Mouse (Mus musculus) stomach, embryonic 15.5 days (tissue): ENCODE data around the gene Trrap. TPM values are rescaled to one million over a fixed set of nuclear protein-coding genes. Genes with fewer than 3 reads are reported as not detected.

ENCODE experiments used
- ATAC-seq: fragments of 200-750 bp; cut with Nextera tagmentation; 2 replicates; pipeline ENCODE4 v1.8.0; 2017; ENCODE audit warnings: low read depth, moderate number of reproducible peaks, moderate TSS enrichment; ENCODE audit not compliant: insufficient read depth, low FRiP score
- H3K27ac ChIP-seq: fragments of 300-500 bp; sonication (generic); 2 replicates; pipeline ENCODE4 v1.5.1; 2015; ENCODE audit warnings: mild to moderate bottlenecking, inconsistent platforms
- H3K27me3 ChIP-seq: fragments of 300-500 bp; sonication (generic); replicated peaks from 2 replicates; pipeline ENCODE4 v1.6.1; 2015; ENCODE audit warnings: inconsistent platforms
- H3K36me3 ChIP-seq: fragments of 300-500 bp; sonication (generic); 2 replicates; pipeline ENCODE4 v1.6.1; 2015; ENCODE audit warnings: inconsistent platforms
- H3K4me1 ChIP-seq: fragments of 300-500 bp; sonication (generic); 2 replicates; pipeline ENCODE4 v1.6.1; 2015; ENCODE audit warnings: inconsistent platforms
- H3K4me2 ChIP-seq: fragments of 300-500 bp; sonication (generic); 2 replicates; pipeline ENCODE4 v1.6.1; 2015; ENCODE audit warnings: mild to moderate bottlenecking, inconsistent platforms
- H3K4me3 ChIP-seq: fragments of 300-500 bp; sonication (generic); replicated peaks from 2 replicates; pipeline ENCODE4 v1.5.1; 2015; ENCODE audit warnings: inconsistent platforms
- H3K9ac ChIP-seq: fragments of 300-500 bp; sonication (generic); 2 replicates; pipeline ENCODE4 v1.6.1; 2015; ENCODE audit warnings: inconsistent platforms
- H3K9me3 ChIP-seq: fragments of 300-500 bp; sonication (generic); 2 replicates; pipeline ENCODE4 v1.6.1; 2016; ENCODE audit warnings: inconsistent platforms
- WGBS: fragments of 180-500 bp; shearing (Covaris S2); methylation state at CpG from one replicate; pipeline ENCODE4 v1.1.7; 2015; 5-methylcytosine and 5-hydroxymethylcytosine counted together
- polyA plus RNA-seq: library from polyadenylated mRNA; unstranded; fragments of >200 nt; fragmentation: Nextera tagmentation; extraction: Ambion mirVana; gene quantifications from 2 replicates; pipeline ENCODE4 v1.2.1, GENCODE M21; 2015

Gene Trrap
- polyA plus RNA-seq, 1 experiment from 2014 or later, result 62.1 TPM

DNA sequence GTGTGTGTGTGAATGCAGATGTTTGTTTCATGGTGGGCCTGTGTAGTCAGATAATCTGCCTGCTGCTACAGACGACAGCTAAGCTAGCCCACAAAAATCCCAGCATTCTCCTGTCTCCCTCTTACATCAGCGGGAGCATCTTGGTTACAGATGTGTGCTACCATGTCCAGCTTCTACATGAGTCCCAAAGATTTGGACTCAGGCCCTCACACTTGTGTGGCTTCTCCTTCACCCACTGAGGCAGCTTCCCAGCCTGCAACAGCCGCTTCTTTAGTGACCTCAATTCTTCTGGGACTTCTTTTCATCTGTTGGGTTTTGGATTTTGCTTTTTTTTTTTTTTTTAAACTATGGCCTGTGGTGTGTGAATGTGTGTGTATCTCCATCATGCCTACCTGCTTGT lies 105.3 kb downstream of the Trrap start:
- H3K4me3 ChIP-seq, result no peak overlapping the region
- H3K4me2 ChIP-seq, result no peak overlapping the region
- 0 out of 2 replicates have a peak, but pooled peaks cover 8% of the 10 kb centered on the region for H3K36me3 ChIP-seq
- no peak overlapping the region for H3K27ac ChIP-seq
- H3K9me3 ChIP-seq, result no peaks in the 10 kb centered on the region
- H3K27me3 ChIP-seq, result no peaks in the 10 kb centered on the region
- WGBS, result 74% methylated on average over 3 of the region's 3 CpGs
- ATAC-seq, result no peak
- H3K9ac ChIP-seq, result no peak overlapping the region
- H3K4me1 ChIP-seq, result no peaks in the 10 kb centered on the region

DNA sequence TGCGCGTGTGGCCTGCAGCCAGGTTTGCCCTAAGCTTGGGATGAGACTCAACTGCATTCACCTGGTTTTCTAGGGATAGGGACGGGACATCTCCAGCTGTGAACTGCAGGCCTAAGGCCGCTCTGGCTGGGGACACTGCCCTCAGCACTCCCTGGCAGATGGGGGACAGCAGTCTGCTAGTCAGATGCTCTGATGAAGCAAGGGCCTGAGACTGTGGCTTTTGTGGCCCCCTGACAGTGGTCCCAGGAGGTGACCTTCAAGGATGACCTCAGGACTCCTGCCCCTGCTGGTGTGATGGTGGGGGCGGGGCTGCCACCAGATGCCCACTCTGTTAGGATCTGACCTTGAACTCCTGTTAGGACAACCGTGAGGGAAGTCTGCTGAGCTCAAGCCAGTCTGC lies 107.7 kb downstream of the Trrap start:
- no peak overlapping the region for H3K4me3 ChIP-seq
- H3K27me3 ChIP-seq, result no peaks in the 10 kb centered on the region
- no peaks in the 10 kb centered on the region for H3K4me1 ChIP-seq
- no peak overlapping the region for H3K4me2 ChIP-seq
- H3K9me3 ChIP-seq, result no peaks in the 10 kb centered on the region
- 83% methylated on average over 6 of the region's 6 CpGs for WGBS
- ATAC-seq, result no peak
- H3K9ac ChIP-seq, result no peak overlapping the region
- H3K36me3 ChIP-seq, result peaks cover 11% of the 10 kb centered on the region
- H3K27ac ChIP-seq, result no peak overlapping the region

DNA sequence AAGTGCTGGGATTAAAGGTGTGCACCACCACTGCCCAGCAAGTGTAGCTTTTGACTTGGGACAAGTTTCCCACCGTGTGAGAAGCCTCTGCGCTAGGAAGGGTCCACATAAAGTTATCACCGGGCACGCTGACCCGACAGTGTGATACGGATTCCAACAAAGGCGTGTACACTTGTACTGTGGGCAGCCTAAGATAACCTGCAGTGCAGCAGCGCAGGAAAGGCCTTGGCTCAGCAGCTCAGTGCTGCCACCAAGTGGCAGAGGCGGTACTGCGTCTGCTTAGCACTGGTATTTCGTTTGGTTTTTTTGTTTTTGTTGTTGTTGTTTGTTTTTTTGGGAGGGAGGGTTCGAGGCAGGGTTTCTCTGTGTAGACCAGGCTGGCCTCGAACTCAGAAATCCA lies 108.4 kb downstream of the Trrap start:
- ATAC-seq, result no peak

DNA sequence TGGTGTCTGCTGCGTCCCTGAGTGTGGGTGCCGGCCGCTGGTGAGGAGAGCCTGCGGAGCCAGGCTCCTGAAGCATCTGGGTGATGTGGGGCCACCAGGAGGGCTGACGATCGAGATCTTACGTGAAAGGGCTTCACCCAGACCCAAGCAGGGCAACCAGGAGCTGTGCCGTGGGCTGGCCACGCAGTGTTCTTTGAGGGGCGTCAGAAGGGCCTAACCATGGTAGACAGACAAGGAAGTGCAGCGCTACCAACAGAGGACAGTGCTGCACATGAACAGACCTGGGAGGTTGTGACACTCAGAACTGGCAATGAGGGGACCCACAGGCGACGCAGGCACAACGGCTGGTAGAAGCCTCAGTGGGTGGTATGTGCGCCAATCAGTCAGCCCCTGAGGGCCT lies 109.5 kb downstream of the Trrap start:
- Histone ChIP-seq H3K9me3 (no peaks in the 10 kb centered on the region), H3K4me3 (no peak overlapping the region), H3K4me1 (no peaks in the 10 kb centered on the region), H3K27ac (no peak overlapping the region), H3K9ac (no peak overlapping the region), H3K27me3 (no peaks in the 10 kb centered on the region), H3K36me3 (peaks cover 29% of the 10 kb centered on the region), H3K4me2 (no peak overlapping the region)
- WGBS, result 89% methylated on average over 15 of the region's 15 CpGs
- ATAC-seq, result no peak

More for the DNA sequence above, 108.4 kb downstream of the Trrap start:
- Histone ChIP-seq H3K36me3 (peaks cover 17% of the 10 kb centered on the region), H3K27ac (no peak overlapping the region), H3K4me1 (no peaks in the 10 kb centered on the region), H3K4me3 (no peak overlapping the region), H3K27me3 (no peaks in the 10 kb centered on the region), H3K9me3 (no peaks in the 10 kb centered on the region), H3K9ac (no peak overlapping the region), H3K4me2 (no peak overlapping the region)
- 13% methylated on average over 13 of the region's 13 CpGs for WGBS

DNA sequence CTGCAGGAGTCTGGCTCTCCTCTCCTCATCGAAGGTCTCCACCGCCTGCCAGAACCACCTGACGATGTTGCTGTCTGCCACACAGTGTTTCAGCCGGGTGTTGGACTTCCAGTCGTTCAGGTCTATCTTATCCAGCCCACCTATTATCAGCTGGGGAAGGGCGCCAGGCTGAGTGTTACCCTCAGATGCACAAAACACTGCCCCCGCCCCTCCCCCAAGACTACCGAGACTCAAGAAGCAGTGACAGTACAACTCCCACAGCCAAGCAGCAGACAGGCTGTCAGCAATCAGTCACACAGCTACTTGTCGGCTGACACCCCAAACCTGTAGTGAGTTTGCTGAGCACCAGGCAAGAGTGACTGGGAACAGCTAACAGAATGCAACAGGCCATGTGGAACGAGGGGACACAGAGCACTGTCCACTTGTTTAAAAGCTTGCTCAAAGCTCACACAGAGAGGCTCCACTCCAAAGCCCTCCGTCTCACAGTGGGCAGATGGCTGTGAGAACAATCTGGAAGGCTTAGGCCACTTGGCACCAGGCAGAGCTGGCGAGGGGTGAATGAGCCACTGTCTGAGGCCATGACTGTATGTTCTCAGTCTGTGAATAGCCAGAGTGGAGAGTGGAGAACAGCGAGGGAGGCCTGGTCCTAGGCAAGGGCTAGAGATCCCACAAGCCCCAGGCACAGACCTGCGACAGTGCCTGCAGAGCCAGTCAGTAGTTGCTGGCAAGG lies 114.3 kb downstream of the Trrap start:
- no peaks in the 10 kb centered on the region for H3K4me1 ChIP-seq
- WGBS, result 88% methylated on average over 14 of the region's 14 CpGs
- no peaks in the 10 kb centered on the region for H3K9me3 ChIP-seq
- H3K4me2 ChIP-seq, result no peak overlapping the region
- peaks cover 53% of the 10 kb centered on the region for H3K36me3 ChIP-seq
- H3K27ac ChIP-seq, result no peak overlapping the region
- no peak for ATAC-seq
- H3K9ac ChIP-seq, result no peak overlapping the region
- no peak overlapping the region for H3K4me3 ChIP-seq
- no peaks in the 10 kb centered on the region for H3K27me3 ChIP-seq

DNA sequence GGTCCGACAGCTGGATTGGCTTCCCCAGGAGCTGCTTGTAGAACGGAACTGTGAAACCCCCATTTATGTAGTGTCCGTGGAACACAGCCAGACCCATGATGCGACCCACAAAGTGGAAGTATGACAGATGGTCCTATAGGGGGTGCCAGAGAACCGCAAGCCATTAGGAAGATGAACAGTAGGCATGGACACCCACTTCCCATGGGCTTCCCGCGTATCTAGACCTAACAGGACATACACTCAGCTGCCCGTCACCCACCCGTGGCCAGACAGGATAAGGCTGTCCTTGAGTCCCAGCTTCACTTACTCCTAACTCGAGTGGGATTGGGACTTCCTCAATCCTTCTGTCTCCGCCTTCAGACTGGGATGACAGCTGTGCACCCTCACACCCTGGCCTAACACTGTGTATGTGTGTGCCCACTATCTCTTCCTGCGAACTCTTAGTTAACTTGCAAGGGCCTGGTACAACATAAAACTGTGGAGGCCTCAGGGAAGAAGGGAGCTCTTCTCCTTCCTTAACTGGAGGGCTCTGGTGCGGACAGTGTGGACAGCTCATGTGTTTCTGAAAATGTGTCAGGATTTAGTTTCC lies 117.2 kb downstream of the Trrap start:
- no peak overlapping the region for H3K27ac ChIP-seq
- H3K4me2 ChIP-seq, result no peak overlapping the region
- H3K27me3 ChIP-seq, result no peaks in the 10 kb centered on the region
- no peak; the same call in 1 of the 2 replicates for ATAC-seq
- peaks cover 68% of the 10 kb centered on the region for H3K36me3 ChIP-seq
- no peak overlapping the region for H3K9ac ChIP-seq
- no peak overlapping the region for H3K4me3 ChIP-seq
- WGBS, result 72% methylated on average over 13 of the region's 13 CpGs
- no peaks in the 10 kb centered on the region for H3K9me3 ChIP-seq
- H3K4me1 ChIP-seq, result no peaks in the 10 kb centered on the region

DNA sequence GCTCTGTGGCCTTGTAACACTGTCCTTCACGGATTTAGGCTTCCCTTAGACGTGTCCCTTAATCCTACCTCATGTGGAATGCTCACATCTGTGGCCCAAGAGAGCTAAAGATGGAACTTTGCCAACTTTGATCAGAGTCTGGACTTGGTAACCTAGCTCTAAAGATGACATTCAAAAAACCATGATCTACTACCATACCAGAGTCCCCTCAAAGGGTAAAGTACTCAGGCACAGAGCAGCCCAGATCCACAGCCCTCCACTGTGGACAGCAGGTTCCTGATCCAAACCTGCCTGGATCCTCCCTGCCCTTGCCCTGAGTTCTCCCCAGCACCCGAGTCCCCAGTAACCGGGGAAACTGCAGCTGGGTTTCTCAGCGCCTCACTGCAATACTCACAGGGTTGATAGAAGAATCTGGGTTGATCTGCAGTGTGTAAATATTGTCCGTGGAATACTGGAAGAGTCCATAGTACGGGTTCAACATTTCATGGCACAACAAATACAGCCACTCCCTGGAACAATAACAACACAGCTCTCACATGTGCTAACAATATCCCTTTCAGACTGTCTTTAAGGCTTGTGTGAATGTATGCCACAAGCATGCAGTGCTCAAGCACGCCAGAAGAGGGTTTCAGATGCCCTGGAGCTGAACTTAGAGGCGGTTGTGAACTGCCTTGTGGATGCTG lies 118.6 kb downstream of the Trrap start:
- WGBS, result 89% methylated on average over 9 of the region's 9 CpGs
- no peak for ATAC-seq
- no peak overlapping the region for H3K4me3 ChIP-seq
- no peaks in the 10 kb centered on the region for H3K4me1 ChIP-seq
- no peaks in the 10 kb centered on the region for H3K27me3 ChIP-seq
- H3K4me2 ChIP-seq, result no peak overlapping the region
- H3K9ac ChIP-seq, result no peak overlapping the region
- H3K9me3 ChIP-seq, result no peaks in the 10 kb centered on the region
- H3K36me3 ChIP-seq, result peaks cover 60% of the 10 kb centered on the region
- H3K27ac ChIP-seq, result no peak overlapping the region

DNA sequence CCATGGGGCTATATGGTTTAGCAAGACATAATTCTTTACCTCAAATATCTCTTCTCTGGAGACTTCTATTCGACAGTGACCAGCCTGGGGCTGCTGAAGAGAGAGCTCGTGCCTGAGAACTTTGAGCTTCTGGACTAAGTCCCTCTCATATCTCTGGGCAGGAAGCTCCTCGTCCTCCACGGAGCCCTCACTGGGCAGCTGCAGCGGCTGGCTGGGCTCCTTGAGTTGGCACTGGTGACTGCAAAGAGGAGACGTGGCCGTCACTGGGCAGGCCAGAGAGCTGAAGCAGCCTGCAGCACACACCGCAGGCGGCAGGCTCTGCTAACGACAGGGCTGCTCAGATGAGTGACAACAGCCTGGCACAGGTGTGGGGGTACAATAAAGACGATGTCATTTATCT lies 123.7 kb downstream of the Trrap start:
- WGBS, result 88% methylated on average over 11 of the region's 11 CpGs
- Histone ChIP-seq H3K9ac (no peak overlapping the region), H3K4me2 (no peak overlapping the region), H3K27me3 (no peaks in the 10 kb centered on the region), H3K9me3 (no peaks in the 10 kb centered on the region), H3K4me3 (no peak overlapping the region), H3K36me3 (peaks cover 50% of the 10 kb centered on the region), H3K4me1 (no peaks in the 10 kb centered on the region), H3K27ac (no peak overlapping the region)
- ATAC-seq, result no peak

DNA sequence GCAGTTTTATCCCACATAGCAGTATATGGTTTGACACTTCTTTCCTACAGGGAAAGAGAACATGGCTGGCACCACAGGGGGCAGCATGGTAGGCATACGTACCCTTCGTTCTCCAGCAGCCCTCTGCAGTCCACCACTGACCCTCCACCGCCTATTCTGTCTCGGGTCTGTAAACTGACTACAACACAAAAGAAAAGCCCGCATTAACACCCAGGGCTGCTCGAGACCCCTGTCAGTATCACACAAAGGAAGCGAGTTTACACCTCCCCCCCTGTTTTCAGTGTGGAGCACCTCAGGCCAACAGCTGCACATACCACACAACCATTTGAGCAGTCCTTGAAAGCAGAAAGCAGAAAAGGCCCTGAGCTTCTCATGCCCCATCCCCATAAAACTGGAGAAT lies 130.3 kb downstream of the Trrap start:
- 75% methylated on average over 7 of the region's 7 CpGs for WGBS
- H3K4me3 ChIP-seq, result no peak overlapping the region
- H3K4me2 ChIP-seq, result no peak overlapping the region
- no peak overlapping the region for H3K27ac ChIP-seq
- no peaks in the 10 kb centered on the region for H3K27me3 ChIP-seq
- H3K9ac ChIP-seq, result no peak overlapping the region
- H3K4me1 ChIP-seq, result no peaks in the 10 kb centered on the region; the same call in 1 of the 2 replicates
- H3K36me3 ChIP-seq, result peaks cover 23% of the 10 kb centered on the region
- no peak for ATAC-seq
- H3K9me3 ChIP-seq, result no peaks in the 10 kb centered on the region

DNA sequence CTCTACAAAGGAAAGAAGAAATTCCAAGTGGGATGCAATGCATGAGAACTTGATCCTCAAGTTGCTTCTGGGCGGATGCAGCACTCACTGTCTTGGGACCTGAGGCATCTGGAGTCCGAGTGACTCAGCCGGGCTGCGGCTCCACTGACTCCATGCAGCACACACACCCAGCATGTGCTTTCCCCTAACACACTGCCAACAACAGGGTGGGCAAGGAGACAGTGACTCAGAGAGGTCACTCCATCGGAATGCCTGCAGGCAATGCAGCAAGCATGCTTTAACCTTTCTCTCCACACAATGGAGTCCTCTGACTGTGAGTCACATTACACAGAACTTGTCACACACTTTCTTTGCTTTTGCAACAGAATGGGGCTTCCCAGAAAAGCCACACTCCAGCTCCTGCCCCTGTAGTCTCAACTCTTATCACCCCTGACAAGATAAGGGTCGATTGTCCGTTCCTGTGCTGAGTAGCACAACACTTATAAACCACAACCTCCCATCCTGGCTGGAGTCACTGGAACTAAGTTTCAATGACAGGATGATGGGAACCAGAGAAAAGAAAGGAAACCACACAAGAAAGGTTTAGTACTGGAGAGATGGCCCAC lies 131.0 kb downstream of the Trrap start:
- H3K4me2 ChIP-seq, result no peak overlapping the region
- 0 out of 2 replicates have a peak, but pooled peaks have one; percentile 18 for ATAC-seq
- H3K27ac ChIP-seq, result no peak overlapping the region
- 39% methylated on average over 7 of the region's 7 CpGs for WGBS
- no peaks in the 10 kb centered on the region; the same call in 1 of the 2 replicates for H3K4me1 ChIP-seq
- H3K27me3 ChIP-seq, result no peaks in the 10 kb centered on the region
- H3K9ac ChIP-seq, result no peak overlapping the region
- H3K4me3 ChIP-seq, result no peak overlapping the region
- H3K9me3 ChIP-seq, result no peaks in the 10 kb centered on the region
- H3K36me3 ChIP-seq, result peaks cover 18% of the 10 kb centered on the region

DNA sequence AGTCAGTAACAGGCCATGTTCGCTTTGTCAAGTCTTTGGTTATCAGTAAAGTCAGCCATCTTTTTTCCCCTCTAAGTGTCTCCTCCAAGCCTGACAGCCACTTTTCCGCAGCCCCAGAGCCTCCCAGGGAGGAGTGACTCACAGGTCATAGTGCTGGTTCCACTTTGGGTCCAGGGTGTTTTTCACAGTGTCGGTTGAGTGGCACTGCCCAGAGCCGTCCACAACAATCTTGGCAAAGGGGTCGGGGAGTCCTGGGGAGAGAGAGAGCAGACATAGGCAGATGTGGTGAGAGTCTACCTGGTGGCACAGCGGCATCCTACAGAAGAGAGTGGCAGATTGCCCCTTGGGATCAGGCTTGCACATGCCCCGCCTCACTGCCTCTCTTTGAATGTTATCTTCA lies 133.5 kb downstream of the Trrap start:
- no peaks in the 10 kb centered on the region; the same call in 1 of the 2 replicates for H3K4me1 ChIP-seq
- peaks cover 16% of the 10 kb centered on the region for H3K36me3 ChIP-seq
- H3K9me3 ChIP-seq, result no peaks in the 10 kb centered on the region
- H3K27ac ChIP-seq, result no peak overlapping the region
- no peak for ATAC-seq
- no peaks in the 10 kb centered on the region for H3K27me3 ChIP-seq
- no peak overlapping the region for H3K4me3 ChIP-seq
- no peak overlapping the region for H3K4me2 ChIP-seq
- no peak overlapping the region for H3K9ac ChIP-seq
- WGBS, result 82% methylated on average over 7 of the region's 7 CpGs

DNA sequence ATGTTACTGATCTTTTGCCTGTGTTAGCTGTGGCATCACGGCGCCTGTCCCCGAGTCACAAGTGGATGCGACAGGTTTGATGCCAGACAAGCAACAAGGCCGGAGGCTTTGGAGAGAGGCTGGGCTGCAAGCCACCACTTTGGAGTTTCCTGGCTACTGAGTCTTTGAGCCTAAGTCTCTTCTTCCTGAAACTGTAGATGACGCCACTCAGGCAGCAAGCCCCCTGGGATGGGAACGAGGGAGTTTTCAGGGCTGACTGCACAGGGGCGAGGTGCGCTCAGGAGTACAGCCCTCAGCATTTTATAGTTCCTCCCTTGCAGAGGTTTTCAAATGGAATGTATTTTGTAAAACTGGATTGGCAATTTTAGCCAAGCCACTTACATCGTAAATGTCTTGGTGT lies 134.3 kb downstream of the Trrap start:
- Histone ChIP-seq H3K4me3 (no peak overlapping the region), H3K27me3 (no peaks in the 10 kb centered on the region), H3K9ac (no peak overlapping the region), H3K4me2 (no peak overlapping the region), H3K27ac (no peak overlapping the region), H3K36me3 (peaks cover 12% of the 10 kb centered on the region), H3K9me3 (no peaks in the 10 kb centered on the region), H3K4me1 (no peaks in the 10 kb centered on the region; the same call in 1 of the 2 replicates)
- 81% methylated on average over 10 of the region's 10 CpGs for WGBS
- ATAC-seq, result no peak
